ENCODE assay signal across 14 mouse cellular contexts in genomic region chr1:38478246-38478743, GRCm38 (mm10).
A peak's percentile ranks its signal among the peaks of the same experiment; 100 is the strongest.
DNase-seq lines count a peak whose midpoint lies in the region; ATAC-seq lines count a peak whose summit lies in the region.
"Had no signal": no experiment of that assay in that cellular context is flagged by ENCODE, and none has a peak within 500 bp of the region (broad histone marks: within the 10 kb centered on the region; RNA-seq: fewer than 3 reads in every experiment).

No protein-coding gene starts in this region.

- ATAC-seq in forebrain, embryonic 16.5 days, result peak; percentile 49
- ATAC-seq in forebrain, embryonic 11.5 days (replicated peaks; ENCODE audit: low FRiP score), result no peak
- peak; percentile 54; the same call in 1 of the 2 replicates for ATAC-seq in midbrain, embryonic 16.5 days
- ATAC-seq in liver, embryonic 13.5 days (ENCODE audit: low read depth), result peak; percentile 75
- no peak for ATAC-seq in erythroid progenitor cell, adult 5-6 weeks (replicated peaks; ENCODE audit: low FRiP score, poor library complexity, severe bottlenecking)

- DNase-seq in forebrain, embryonic 11.5 days (ENCODE audit: low spot score), result no peak
- DNase-seq in midbrain, embryonic 10.5 days (ENCODE audit: low spot score), result no peak
- DNase-seq in liver, embryonic 13.5 days, result no peak
- DNase-seq in telencephalon, adult 2 months (ENCODE audit: low read depth, low spot score), result peak; percentile 44
- DNase-seq in ovary, adult 18-20 months (ENCODE audit: low spot score), result no peak
- DNase-seq: adrenal gland, postnatal 36 days; B cell, adult 2 months; cerebellum, adult 9-11 months; gastrocnemius, postnatal 14 days; thymus, postnatal 36 days had no signal

- H3K4me2 ChIP-seq in forebrain, embryonic 16.5 days (ENCODE audit: low read length), result no peak overlapping the region
- H3K4me2 ChIP-seq in forebrain, embryonic 11.5 days (ENCODE audit: low read depth, low read length, severe bottlenecking), result no peak overlapping the region
- H3K4me2 ChIP-seq in midbrain, embryonic 16.5 days (ENCODE audit: low read length), result no peak overlapping the region
- H3K4me2 ChIP-seq in liver, embryonic 13.5 days, result peak overlapping the region; percentile 5; the same call in 1 of the 2 replicates
- H3K4me2 ChIP-seq: embryonic facial prominence, embryonic 15.5 days had no signal

- 66% methylated on average over 9 of the region's 9 CpGs for WGBS in forebrain, embryonic 16.5 days
- 75% methylated on average over 9 of the region's 9 CpGs for WGBS in forebrain, embryonic 11.5 days
- WGBS in midbrain, embryonic 16.5 days, result 63% methylated on average over 9 of the region's 9 CpGs
- WGBS in midbrain, embryonic 10.5 days, result 70% methylated on average over 9 of the region's 9 CpGs
- 12% methylated on average over 9 of the region's 9 CpGs for WGBS in liver, embryonic 13.5 days (ENCODE audit: insufficient replicate concordance)

- no peak overlapping the region for H3K4me3 ChIP-seq in forebrain, embryonic 16.5 days (replicated peaks; ENCODE audit: low read length)
- no peak overlapping the region for H3K4me3 ChIP-seq in forebrain, embryonic 11.5 days (ENCODE audit: low read depth, low read length)
- H3K4me3 ChIP-seq in midbrain, embryonic 16.5 days (ENCODE audit: low read depth, low read length), result no peak overlapping the region
- no peak overlapping the region for H3K4me3 ChIP-seq in midbrain, embryonic 10.5 days
- H3K4me3 ChIP-seq in liver, embryonic 13.5 days (replicated peaks), result no peak overlapping the region
- H3K4me3 ChIP-seq: embryonic facial prominence, embryonic 15.5 days had no signal

- peak overlapping the region; percentile 47; the same call in 1 of the 2 replicates for H3K27ac ChIP-seq in forebrain, embryonic 16.5 days (ENCODE audit: low read length)
- no peak overlapping the region for H3K27ac ChIP-seq in forebrain, embryonic 11.5 days (ENCODE audit: low read depth, low read length)
- H3K27ac ChIP-seq in midbrain, embryonic 16.5 days (ENCODE audit: low read length), result no peak overlapping the region
- no peak overlapping the region for H3K27ac ChIP-seq in midbrain, embryonic 10.5 days (replicated peaks)
- no peak overlapping the region for H3K27ac ChIP-seq in liver, embryonic 13.5 days
- H3K27ac ChIP-seq: embryonic facial prominence, embryonic 15.5 days had no signal

- no peaks in the 10 kb centered on the region for H3K27me3 ChIP-seq in forebrain, embryonic 16.5 days (replicated peaks; ENCODE audit: control insufficient read depth, insufficient read depth, low read length)
- H3K27me3 ChIP-seq in forebrain, embryonic 11.5 days (ENCODE audit: control insufficient read depth, insufficient read depth, low read length), result no peaks in the 10 kb centered on the region
- no peaks in the 10 kb centered on the region for H3K27me3 ChIP-seq in midbrain, embryonic 16.5 days (ENCODE audit: control insufficient read depth, insufficient read depth, low read depth, low read length)
- no peaks in the 10 kb centered on the region for H3K27me3 ChIP-seq in midbrain, embryonic 10.5 days (ENCODE audit: low read depth, poor library complexity, severe bottlenecking)
- peaks cover 3% of the 10 kb centered on the region; the same call in 1 of the 2 replicates for H3K27me3 ChIP-seq in liver, embryonic 13.5 days
- H3K27me3 ChIP-seq: embryonic facial prominence, embryonic 15.5 days had no signal

- no peaks in the 10 kb centered on the region for H3K9me3 ChIP-seq in forebrain, embryonic 16.5 days (ENCODE audit: control insufficient read depth, low read length)
- no peaks in the 10 kb centered on the region for H3K9me3 ChIP-seq in forebrain, embryonic 11.5 days (ENCODE audit: control insufficient read depth, low read length)
- no peaks in the 10 kb centered on the region for H3K9me3 ChIP-seq in midbrain, embryonic 16.5 days (replicated peaks; ENCODE audit: control insufficient read depth, low read length, poor library complexity, severe bottlenecking)
- H3K9me3 ChIP-seq in midbrain, embryonic 10.5 days (replicated peaks), result no peaks in the 10 kb centered on the region
- H3K9me3 ChIP-seq in liver, embryonic 13.5 days (replicated peaks), result no peaks in the 10 kb centered on the region
- H3K9me3 ChIP-seq: embryonic facial prominence, embryonic 15.5 days had no signal

- H3K9ac ChIP-seq in forebrain, embryonic 16.5 days (replicated peaks; ENCODE audit: low read depth, low read length), result no peak overlapping the region
- H3K9ac ChIP-seq in forebrain, embryonic 11.5 days (ENCODE audit: low read length), result no peak overlapping the region
- H3K9ac ChIP-seq in midbrain, embryonic 16.5 days (ENCODE audit: low read depth, low read length), result no peak overlapping the region
- H3K9ac ChIP-seq in liver, embryonic 13.5 days, result no peak overlapping the region
- H3K9ac ChIP-seq: embryonic facial prominence, embryonic 15.5 days had no signal

- H3K36me3 ChIP-seq in forebrain, embryonic 16.5 days (ENCODE audit: control insufficient read depth, insufficient read depth), result no peaks in the 10 kb centered on the region
- no peaks in the 10 kb centered on the region for H3K36me3 ChIP-seq in forebrain, embryonic 11.5 days (ENCODE audit: control insufficient read depth, insufficient read depth, low read length)
- no peaks in the 10 kb centered on the region for H3K36me3 ChIP-seq in midbrain, embryonic 16.5 days (ENCODE audit: control insufficient read depth, insufficient read depth, low read length)
- H3K36me3 ChIP-seq in midbrain, embryonic 10.5 days, result no peaks in the 10 kb centered on the region
- no peaks in the 10 kb centered on the region for H3K36me3 ChIP-seq in liver, embryonic 13.5 days
- H3K36me3 ChIP-seq: embryonic facial prominence, embryonic 15.5 days had no signal

- H3K4me1 ChIP-seq in forebrain, embryonic 16.5 days (replicated peaks; ENCODE audit: control insufficient read depth, insufficient read depth, low read length), result peaks cover 10% of the 10 kb centered on the region
- H3K4me1 ChIP-seq in forebrain, embryonic 11.5 days (replicated peaks; ENCODE audit: control insufficient read depth, insufficient read depth, low read length), result no peaks in the 10 kb centered on the region
- peaks cover 4% of the 10 kb centered on the region for H3K4me1 ChIP-seq in midbrain, embryonic 16.5 days (ENCODE audit: control insufficient read depth, insufficient read depth, low read length)
- H3K4me1 ChIP-seq in midbrain, embryonic 10.5 days, result peaks cover 11% of the 10 kb centered on the region
- H3K4me1 ChIP-seq in liver, embryonic 13.5 days (replicated peaks), result peaks cover 25% of the 10 kb centered on the region
- H3K4me1 ChIP-seq: embryonic facial prominence, embryonic 15.5 days had no signal

Comparison
In these comparisons a context has a peak if more than half of its experiments do, and no peak if none do; other contexts are left out.
1. ATAC-seq: peak in forebrain, embryonic 16.5 days (single experiment), midbrain, embryonic 16.5 days (single experiment) and liver, embryonic 13.5 days (single experiment); none in forebrain, embryonic 11.5 days (single experiment) and erythroid progenitor cell, adult 5-6 weeks (single experiment).